Mouse (Mus musculus) bone marrow, adult 2 months (tissue): ENCODE measurements around the gene Kcne3. TPM values are rescaled to one million over a fixed set of nuclear protein-coding genes. Genes with fewer than 3 reads are reported as not detected.

Source experiments
- H3K27ac ChIP-seq: fragments of 200-500 bp; 2 replicates; pipeline ENCODE4 v1.5.1; 2012; ENCODE audit warnings: low read depth, mild to moderate bottlenecking, control low read depth, inconsistent platforms, low read length; ENCODE audit not compliant: control insufficient read depth, poor library complexity, insufficient read depth
- H3K4me1 ChIP-seq: fragments of 200-500 bp; 2 replicates; pipeline ENCODE4 v1.6.1; 2011; ENCODE audit warnings: low read length; ENCODE audit not compliant: control insufficient read depth, insufficient read depth
- H3K4me3 ChIP-seq: fragments of 200-500 bp; replicated peaks from 2 replicates; pipeline ENCODE3; 2011; ENCODE audit warnings: mild to moderate bottlenecking, low read depth, low read length, control low read depth; ENCODE audit not compliant: control insufficient read depth
- CTCF ChIP-seq: fragments of 200-500 bp; IDR thresholded peaks from 2 replicates; pipeline ENCODE4 v1.5.1; 2011; ENCODE audit warnings: low read length, control low read depth; ENCODE audit not compliant: control insufficient read depth, insufficient read depth
- POLR2A ChIP-seq: fragments of 200-500 bp; IDR thresholded peaks from 2 replicates; pipeline ENCODE4 v1.6.1; 2011; ENCODE audit warnings: low read depth, mild to moderate bottlenecking, control low read depth, low read length, borderline replicate concordance; ENCODE audit not compliant: control insufficient read depth
- WGBS: fragments of 180-500 bp; shearing (Covaris S2); methylation state at CpG from one replicate; pipeline ENCODE4 v1.1.7; 2018; 5-methylcytosine and 5-hydroxymethylcytosine counted together
- polyA plus RNA-seq: library from polyadenylated mRNA; stranded (reverse); fragments of >200 nt; gene quantifications from 2 replicates; pipeline ENCODE4 v1.2.4, GENCODE M21; 2011; ENCODE audit warnings: low replicate concordance; ENCODE audit not compliant: missing spikeins, insufficient read depth, insufficient read length

Kcne3 gene
- polyA plus RNA-seq, 1 experiment, result 2.7 TPM

DNA sequence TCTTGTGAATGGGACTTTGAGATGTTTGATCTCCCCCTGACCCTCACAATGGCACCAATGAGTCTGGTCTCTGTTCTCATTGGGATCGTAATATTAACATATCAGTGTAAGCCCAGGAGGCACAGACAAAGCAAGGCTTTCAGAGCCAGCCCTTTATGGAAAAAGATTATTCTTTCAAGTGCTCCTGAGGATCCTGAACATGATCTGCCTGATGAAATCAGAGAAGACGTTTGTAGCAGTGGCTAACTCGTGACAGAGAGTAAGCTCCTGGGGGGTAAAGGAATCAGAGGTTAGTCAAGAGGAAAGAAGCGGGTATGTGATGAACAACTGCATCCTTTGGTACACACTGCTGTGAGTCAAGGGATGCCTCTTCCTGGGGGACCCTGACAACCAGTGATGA lies 13.9 kb downstream of the Kcne3 start:
- TF ChIP-seq POLR2A (no peak), CTCF (no peak)
- 72% methylated on average over 4 of the region's 4 CpGs for WGBS
- Histone ChIP-seq H3K27ac (no peak overlapping the region), H3K4me3 (no peak overlapping the region), H3K4me1 (no peaks in the 10 kb centered on the region; the same call in 1 of the 2 replicates)

DNA sequence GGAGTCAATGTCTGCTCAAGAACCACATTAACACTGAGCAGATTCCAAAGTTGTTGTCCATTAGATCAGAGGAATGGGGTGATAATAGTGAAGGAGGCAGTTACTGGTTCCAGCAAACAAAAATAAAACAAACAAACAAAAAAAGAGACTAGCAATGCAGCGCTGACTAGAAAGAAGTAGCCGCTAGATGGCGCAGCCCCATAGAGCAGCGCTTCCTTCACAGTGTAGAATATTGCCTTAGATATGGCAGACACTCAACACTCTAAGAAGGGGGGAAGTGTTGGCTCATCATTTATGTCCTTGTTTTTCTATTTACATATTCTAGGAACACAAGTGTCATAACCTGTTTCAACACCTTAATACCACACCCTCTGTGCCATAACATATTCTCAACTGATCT lies 14.5 kb downstream of the Kcne3 start:
- TF ChIP-seq CTCF, result peak; percentile 78
- no peak for TF ChIP-seq POLR2A
- Histone ChIP-seq H3K27ac (no peak overlapping the region), H3K4me3 (no peak overlapping the region), H3K4me1 (no peaks in the 10 kb centered on the region)
- WGBS, result under 1% methylated on average over 4 of the region's 4 CpGs

DNA sequence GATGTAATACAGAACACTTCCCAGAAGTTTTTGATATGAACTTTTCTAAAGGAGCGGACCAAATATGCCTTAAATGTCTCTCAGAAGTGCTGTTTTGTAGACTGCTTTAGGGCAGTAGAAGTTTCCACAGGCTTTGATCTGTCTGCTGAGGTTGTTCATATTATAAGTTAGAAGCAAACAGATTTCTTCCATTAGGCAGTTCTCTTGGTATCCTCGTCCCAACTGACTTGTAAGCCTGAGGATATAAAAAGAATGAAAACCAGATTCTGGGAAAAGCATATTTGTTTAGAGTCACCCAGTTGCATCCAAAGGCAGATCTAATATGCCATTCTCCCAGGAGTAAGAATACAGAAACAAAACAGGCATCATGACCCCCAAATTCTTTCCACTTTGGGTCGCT lies 24.9 kb downstream of the Kcne3 start:
- no peak overlapping the region for H3K27ac ChIP-seq
- no peak overlapping the region for H3K4me3 ChIP-seq
- WGBS, result 87% methylated on average over 3 of the region's 3 CpGs
- H3K4me1 ChIP-seq, result no peaks in the 10 kb centered on the region
- TF ChIP-seq POLR2A (no peak), CTCF (no peak)

DNA sequence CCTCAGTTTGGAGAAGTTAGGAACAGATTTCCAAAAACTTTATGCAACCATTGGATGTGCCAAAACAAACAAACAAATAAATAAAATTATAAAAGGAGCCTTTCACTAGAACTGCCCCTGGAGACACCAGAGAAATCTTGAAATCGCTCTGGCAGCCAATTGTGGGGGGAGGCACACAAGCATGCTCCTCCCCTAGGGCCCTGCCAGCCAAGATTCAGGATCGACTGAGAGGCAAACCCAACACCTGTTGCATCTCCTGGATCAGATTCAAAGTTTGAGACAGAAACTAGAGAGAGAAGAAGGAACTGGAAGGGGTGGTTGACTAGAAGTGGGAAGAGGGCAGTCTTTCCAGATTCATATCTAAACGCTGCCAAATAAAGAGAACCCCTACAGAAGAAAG lies 27.3 kb downstream of the Kcne3 start:
- Histone ChIP-seq H3K4me3 (no peak overlapping the region), H3K27ac (no peak overlapping the region), H3K4me1 (peaks cover 4% of the 10 kb centered on the region; the same call in 1 of the 2 replicates)
- no peak for TF ChIP-seq POLR2A
- WGBS, result 47% methylated on average over 3 of the region's 3 CpGs

DNA sequence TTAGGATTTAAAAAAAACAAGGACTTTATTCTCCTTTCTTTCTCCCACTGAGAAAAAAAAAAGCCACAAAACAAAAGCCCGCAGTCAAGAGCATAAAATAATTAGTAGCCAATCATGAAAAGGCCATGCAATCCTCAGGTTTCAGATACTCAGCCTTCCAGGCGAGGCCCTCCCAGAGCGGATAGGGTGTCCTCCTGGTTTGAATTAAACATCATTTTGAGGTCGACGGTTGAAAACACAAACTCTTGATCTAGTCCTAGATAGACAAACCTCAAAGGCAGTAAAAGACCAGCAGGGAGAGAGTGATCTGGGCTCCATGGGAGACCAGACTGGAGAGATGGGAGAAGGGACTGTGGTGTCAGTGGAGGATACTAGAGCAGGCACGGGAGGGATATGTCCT lies 28.6 kb downstream of the Kcne3 start:
- Histone ChIP-seq H3K4me3 (no peak overlapping the region), H3K27ac (no peak overlapping the region), H3K4me1 (peaks cover 4% of the 10 kb centered on the region; the same call in 1 of the 2 replicates)
- TF ChIP-seq CTCF (no peak), POLR2A (no peak)
- 79% methylated on average over 6 of the region's 6 CpGs for WGBS

DNA sequence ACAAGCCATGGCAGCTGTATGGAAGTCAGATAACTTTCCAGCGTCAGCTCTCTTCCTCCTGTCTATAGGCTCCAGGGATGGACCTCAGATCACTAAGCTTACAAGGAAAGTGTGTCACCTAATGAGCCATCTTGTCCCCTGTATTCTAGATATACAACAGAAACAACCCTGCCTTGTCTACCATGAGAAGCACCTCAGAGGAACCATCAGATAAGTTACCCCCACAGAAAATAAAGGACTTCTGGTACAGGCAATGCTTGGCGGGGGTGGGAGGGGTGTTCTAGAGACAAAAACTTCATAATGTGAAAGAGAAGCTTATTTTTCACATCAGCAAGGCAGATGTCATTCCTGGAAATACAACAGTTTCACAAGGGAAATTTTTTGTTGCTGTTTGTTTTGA lies 29.8 kb downstream of the Kcne3 start:
- Histone ChIP-seq H3K4me3 (no peak overlapping the region), H3K4me1 (peaks cover 4% of the 10 kb centered on the region; the same call in 1 of the 2 replicates), H3K27ac (no peak overlapping the region)
- TF ChIP-seq CTCF, result no peak
- no peak for TF ChIP-seq POLR2A
- 83% methylated on average over 2 of the region's 2 CpGs for WGBS

DNA sequence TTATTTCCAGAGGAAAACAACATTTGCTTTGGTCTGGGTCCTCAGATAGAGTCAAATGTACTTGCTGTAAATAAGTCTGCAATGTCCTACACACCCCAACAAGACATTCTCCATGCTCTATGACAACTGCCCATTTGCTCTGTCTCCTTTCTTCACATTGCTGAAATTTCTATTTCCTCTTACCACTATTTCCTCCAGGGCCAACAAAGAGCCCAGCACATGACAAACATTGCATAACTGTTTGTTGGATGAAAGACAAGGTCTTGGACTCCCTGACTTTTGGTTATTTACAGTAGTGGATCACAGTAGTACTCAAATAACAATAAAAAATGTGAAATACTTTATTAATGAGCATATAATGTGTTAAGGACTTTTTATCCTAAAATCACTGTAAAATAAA lies 31.6 kb downstream of the Kcne3 start:
- Histone ChIP-seq H3K4me3 (no peak overlapping the region), H3K4me1 (peaks cover 4% of the 10 kb centered on the region), H3K27ac (no peak overlapping the region)
- TF ChIP-seq CTCF (no peak), POLR2A (no peak)

DNA sequence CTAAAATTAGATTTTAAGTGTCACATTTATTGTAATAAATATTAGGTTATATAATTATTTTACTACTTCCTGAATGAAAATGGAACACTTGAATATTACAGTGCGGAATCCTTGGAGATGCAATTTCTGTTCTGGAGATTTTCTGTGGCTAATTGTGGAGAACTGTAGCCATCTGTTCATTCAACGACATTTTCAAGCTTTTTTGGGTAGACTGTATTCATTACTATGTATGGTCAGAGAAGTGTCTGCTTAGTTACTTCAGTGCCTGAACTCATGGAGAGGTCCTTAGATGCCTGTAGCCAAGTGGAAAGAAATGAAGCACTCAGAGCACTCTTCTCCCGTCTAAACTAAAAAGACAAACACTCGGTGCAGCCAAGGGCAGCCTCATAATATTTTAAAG lies 38.0 kb downstream of the Kcne3 start:
- 90% methylated on average over 4 of the region's 4 CpGs for WGBS
- no peak overlapping the region for H3K27ac ChIP-seq
- H3K4me3 ChIP-seq, result no peak overlapping the region
- TF ChIP-seq CTCF (no peak), POLR2A (no peak)
- no peaks in the 10 kb centered on the region; the same call in none of the 2 replicates for H3K4me1 ChIP-seq

DNA sequence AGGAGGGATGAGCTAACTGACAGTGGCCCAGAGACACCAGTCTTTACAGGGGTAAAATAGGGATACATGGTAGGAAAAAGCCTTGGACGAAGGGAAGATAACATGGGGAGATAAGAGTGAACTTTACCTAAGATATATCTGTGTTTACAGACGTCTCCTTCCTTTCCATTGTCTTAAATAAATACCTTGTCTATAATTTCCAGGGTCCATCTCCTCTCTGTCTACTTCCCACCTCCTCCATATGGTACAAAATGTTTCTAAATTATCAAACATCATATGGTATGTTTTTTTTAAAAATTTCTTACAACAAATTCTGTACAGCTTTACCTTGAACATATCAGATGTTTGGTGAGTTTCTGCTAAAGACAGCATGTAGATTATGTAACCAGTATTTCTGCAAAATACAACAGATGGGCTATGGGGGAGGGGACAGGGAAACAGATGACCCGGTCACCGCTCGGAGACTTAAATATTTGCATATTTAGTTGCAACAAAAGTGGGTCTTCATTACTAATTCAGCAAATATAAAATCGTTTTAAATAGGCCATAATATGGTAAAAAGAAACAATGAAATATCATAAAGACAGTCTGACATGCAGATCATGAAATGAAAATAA lies 38.9 kb downstream of the Kcne3 start:
- no peak overlapping the region for H3K4me3 ChIP-seq
- 49% methylated on average over 6 of the region's 6 CpGs for WGBS
- no peak overlapping the region for H3K27ac ChIP-seq
- no peak for TF ChIP-seq POLR2A
- TF ChIP-seq CTCF, result no peak
- no peaks in the 10 kb centered on the region; the same call in none of the 2 replicates for H3K4me1 ChIP-seq
